ENCODE assay signal across 8 mouse cellular contexts in genomic region chr8:109609153-109609502, GRCm38 (mm10). TPM values are rescaled to one million over a fixed set of nuclear protein-coding genes. Genes with fewer than 3 reads are reported as not detected.
DNase-seq lines count a peak whose midpoint lies in the region; ATAC-seq and TF ChIP-seq lines count a peak whose summit lies in the region.

No protein-coding gene starts in this region.

- H3K4me1 ChIP-seq in forebrain, embryonic 13.5 days, result peaks cover 14% of the 10 kb centered on the region
- H3K4me1 ChIP-seq in hindbrain, embryonic 15.5 days (replicated peaks), result peaks cover 13% of the 10 kb centered on the region
- H3K4me1 ChIP-seq in liver, postnatal 0 days (ENCODE audit: insufficient read depth), result peaks cover 20% of the 10 kb centered on the region
- peaks cover 10% of the 10 kb centered on the region for H3K4me1 ChIP-seq in stomach, embryonic 16.5 days (ENCODE audit: control insufficient read depth, insufficient read depth, low read length)

- ATAC-seq in cerebellum, adult (ENCODE audit: insufficient number of reproducible peaks, low FRiP score, low TSS enrichment), result no peak
- ATAC-seq in forebrain, embryonic 13.5 days, result no peak
- no peak for ATAC-seq in hindbrain, embryonic 15.5 days (ENCODE audit: low FRiP score, low read depth)
- ATAC-seq in liver, postnatal 0 days, result peak; percentile 5; the same call in 1 of the 2 replicates
- ATAC-seq in stomach, embryonic 16.5 days (ENCODE audit: insufficient read depth, low FRiP score), result no peak

- peak overlapping the region; percentile 60 for H3K4me3 ChIP-seq in forebrain, embryonic 13.5 days
- H3K4me3 ChIP-seq in hindbrain, embryonic 15.5 days, result peak overlapping the region; percentile 56
- peak overlapping the region; percentile 66 for H3K4me3 ChIP-seq in liver, postnatal 0 days (ENCODE audit: low read depth, low read length)
- H3K4me3 ChIP-seq in stomach, embryonic 16.5 days (replicated peaks; ENCODE audit: low read length), result peak overlapping the region; percentile 69

- peaks cover 9% of the 10 kb centered on the region for H3K36me3 ChIP-seq in forebrain, embryonic 13.5 days (ENCODE audit: poor library complexity, severe bottlenecking)
- peaks cover 4% of the 10 kb centered on the region; the same call in 1 of the 2 replicates for H3K36me3 ChIP-seq in hindbrain, embryonic 15.5 days
- H3K36me3 ChIP-seq in liver, postnatal 0 days (replicated peaks; ENCODE audit: insufficient read depth, low read length), result 0 out of 2 replicates have a peak, but pooled peaks cover 6% of the 10 kb centered on the region
- no peaks in the 10 kb centered on the region for H3K36me3 ChIP-seq in stomach, embryonic 16.5 days (ENCODE audit: control insufficient read depth, insufficient read depth, low read length)

- peak; percentile 61; the same call in 1 of the 2 replicates for TF ChIP-seq EP300 in liver, postnatal 0 days (IDR thresholded peaks at IDR 0.05; ENCODE audit: low read depth)

- DNase-seq in cerebellum, adult 11-12 months, result peak; percentile 45
- DNase-seq in MN1 (ENCODE audit: low spot score), result peak; percentile 59
- peak; percentile 57 for DNase-seq in liver, postnatal 0 days
- DNase-seq in ovary, adult 18-20 months (ENCODE audit: low spot score), result no peak

- peaks cover 3% of the 10 kb centered on the region; the same call in 1 of the 2 replicates for H3K27me3 ChIP-seq in forebrain, embryonic 13.5 days
- no peaks in the 10 kb centered on the region for H3K27me3 ChIP-seq in hindbrain, embryonic 15.5 days
- H3K27me3 ChIP-seq in liver, postnatal 0 days (ENCODE audit: insufficient read depth, low read length), result no peaks in the 10 kb centered on the region
- no peaks in the 10 kb centered on the region for H3K27me3 ChIP-seq in stomach, embryonic 16.5 days (ENCODE audit: control insufficient read depth, insufficient read depth, low read length)

- H3K9me3 ChIP-seq in forebrain, embryonic 13.5 days (replicated peaks), result no peaks in the 10 kb centered on the region
- no peaks in the 10 kb centered on the region for H3K9me3 ChIP-seq in hindbrain, embryonic 15.5 days
- H3K9me3 ChIP-seq in liver, postnatal 0 days (ENCODE audit: low read length), result no peaks in the 10 kb centered on the region
- no peaks in the 10 kb centered on the region for H3K9me3 ChIP-seq in stomach, embryonic 16.5 days (replicated peaks; ENCODE audit: control insufficient read depth, low read length)

- peak overlapping the region; percentile 98 for H3K27ac ChIP-seq in forebrain, embryonic 13.5 days
- peak overlapping the region; percentile 90 for H3K27ac ChIP-seq in hindbrain, embryonic 15.5 days (replicated peaks)
- peak overlapping the region; percentile 98 for H3K27ac ChIP-seq in liver, postnatal 0 days (ENCODE audit: low read depth)
- H3K27ac ChIP-seq in stomach, embryonic 16.5 days (ENCODE audit: low read length), result peak overlapping the region; percentile 97

- 22% methylated on average over 5 of the region's 5 CpGs for WGBS in forebrain, embryonic 13.5 days
- 25% methylated on average over 5 of the region's 5 CpGs for WGBS in hindbrain, embryonic 15.5 days
- 11% methylated on average over 5 of the region's 5 CpGs for WGBS in liver, postnatal 0 days (ENCODE audit: insufficient replicate concordance)
- 7% methylated on average over 5 of the region's 5 CpGs for WGBS in stomach, embryonic 16.5 days

- H3K9ac ChIP-seq in forebrain, embryonic 13.5 days, result peak overlapping the region; percentile 86
- H3K9ac ChIP-seq in hindbrain, embryonic 15.5 days, result peak overlapping the region; percentile 63
- H3K9ac ChIP-seq in liver, postnatal 0 days (replicated peaks), result peak overlapping the region; percentile 72
- H3K9ac ChIP-seq in stomach, embryonic 16.5 days (ENCODE audit: low read length), result peak overlapping the region; percentile 81; the same call in 1 of the 2 replicates

- TF ChIP-seq CTCF in liver, postnatal 0 days (IDR thresholded peaks at IDR 0.05; ENCODE audit: low read depth), result no peak

- H3K4me2 ChIP-seq in forebrain, embryonic 13.5 days, result peak overlapping the region; percentile 81
- peak overlapping the region; percentile 77 for H3K4me2 ChIP-seq in hindbrain, embryonic 15.5 days
- peak overlapping the region; percentile 99 for H3K4me2 ChIP-seq in liver, postnatal 0 days (ENCODE audit: low read depth, low read length)
- peak overlapping the region; percentile 88 for H3K4me2 ChIP-seq in stomach, embryonic 16.5 days (ENCODE audit: low read depth, low read length)

RNA-seq across cellular contexts. Expression of gene Dhodh, which starts 0.7 kb away (rescaled TPM):
- 33.7 and 37.7 TPM in 2 replicates for polyA plus RNA-seq in forebrain, embryonic 13.5 days (2015; fragmentation: Nextera tagmentation; extraction: Ambion mirVana)
- polyA plus RNA-seq in hindbrain, embryonic 15.5 days (2015; fragmentation: Nextera tagmentation; extraction: Ambion mirVana), result 30.5 and 31.1 TPM in 2 replicates
- 9.7 and 11.4 TPM in 2 replicates for polyA plus RNA-seq in liver, postnatal 0 days (2015; fragmentation: Nextera tagmentation; extraction: Ambion mirVana)
- 41.1 and 44.2 TPM in 2 replicates for polyA plus RNA-seq in stomach, embryonic 16.5 days (2015; fragmentation: Nextera tagmentation; extraction: Ambion mirVana)

RNA-seq across cellular contexts. Expression of gene Pkd1l3, which starts 5.2 kb away (rescaled TPM):
- polyA plus RNA-seq in forebrain, embryonic 13.5 days (2015; fragmentation: Nextera tagmentation; extraction: Ambion mirVana), result 0.09 and 0.12 TPM in 2 replicates
- 0.14 and 0.21 TPM in 2 replicates for polyA plus RNA-seq in hindbrain, embryonic 15.5 days (2015; fragmentation: Nextera tagmentation; extraction: Ambion mirVana)
- polyA plus RNA-seq in liver, postnatal 0 days (2015; fragmentation: Nextera tagmentation; extraction: Ambion mirVana), result 0.26 and 0.28 TPM in 2 replicates
- polyA plus RNA-seq in stomach, embryonic 16.5 days (2015; fragmentation: Nextera tagmentation; extraction: Ambion mirVana), result 0.12 TPM in 1 of 2 replicates, not detected in the other

RNA-seq across cellular contexts. Expression of gene Hp, which starts 30.2 kb away (rescaled TPM):
- polyA plus RNA-seq in forebrain, embryonic 13.5 days (2015; fragmentation: Nextera tagmentation; extraction: Ambion mirVana), result 0.53 TPM in 1 of 2 replicates, not detected in the other
- 0.51 and 0.93 TPM in 2 replicates for polyA plus RNA-seq in hindbrain, embryonic 15.5 days (2015; fragmentation: Nextera tagmentation; extraction: Ambion mirVana)
- 4,025 and 4,072 TPM in 2 replicates for polyA plus RNA-seq in liver, postnatal 0 days (2015; fragmentation: Nextera tagmentation; extraction: Ambion mirVana)
- 13.3 and 17.0 TPM in 2 replicates for polyA plus RNA-seq in stomach, embryonic 16.5 days (2015; fragmentation: Nextera tagmentation; extraction: Ambion mirVana)

RNA-seq across cellular contexts. Expression of gene Txnl4b, which starts 43.4 kb away (rescaled TPM):
- polyA plus RNA-seq in forebrain, embryonic 13.5 days (2015; fragmentation: Nextera tagmentation; extraction: Ambion mirVana), result 28.1 and 29.8 TPM in 2 replicates
- 28.7 and 30.2 TPM in 2 replicates for polyA plus RNA-seq in hindbrain, embryonic 15.5 days (2015; fragmentation: Nextera tagmentation; extraction: Ambion mirVana)
- polyA plus RNA-seq in liver, postnatal 0 days (2015; fragmentation: Nextera tagmentation; extraction: Ambion mirVana), result 10.5 and 11.4 TPM in 2 replicates
- 21.6 TPM in 2 replicates for polyA plus RNA-seq in stomach, embryonic 16.5 days (2015; fragmentation: Nextera tagmentation; extraction: Ambion mirVana)

RNA-seq across cellular contexts. Expression of gene Dhx38, which starts 43.5 kb away (rescaled TPM):
- 23.3 and 26.0 TPM in 2 replicates for polyA plus RNA-seq in forebrain, embryonic 13.5 days (2015; fragmentation: Nextera tagmentation; extraction: Ambion mirVana)
- polyA plus RNA-seq in hindbrain, embryonic 15.5 days (2015; fragmentation: Nextera tagmentation; extraction: Ambion mirVana), result 17.2 and 17.4 TPM in 2 replicates
- 4.8 and 5.6 TPM in 2 replicates for polyA plus RNA-seq in liver, postnatal 0 days (2015; fragmentation: Nextera tagmentation; extraction: Ambion mirVana)
- 20.5 and 21.8 TPM in 2 replicates for polyA plus RNA-seq in stomach, embryonic 16.5 days (2015; fragmentation: Nextera tagmentation; extraction: Ambion mirVana)

Comparison
In these comparisons a context has a peak if more than half of its experiments do, and no peak if none do; other contexts are left out.
1. RNA of gene Hp, which starts 30.2 kb away (polyA plus RNA-seq): 4,025 to 4,072 TPM in liver, postnatal 0 days; 13.3 to 17.0 TPM in stomach, embryonic 16.5 days, 0.51 to 0.93 TPM in hindbrain, embryonic 15.5 days and 0.53 TPM in forebrain, embryonic 13.5 days; every median in the first group is over 100 times any median in the second.
2. Peak in every context shown above with its lines, with median percentiles within 50 percentile points of each other: H3K27ac ChIP-seq, H3K4me2 ChIP-seq, H3K4me3 ChIP-seq and H3K9ac ChIP-seq.